ENCODE assay signal across 24 mouse cellular contexts in the genomic region with DNA sequence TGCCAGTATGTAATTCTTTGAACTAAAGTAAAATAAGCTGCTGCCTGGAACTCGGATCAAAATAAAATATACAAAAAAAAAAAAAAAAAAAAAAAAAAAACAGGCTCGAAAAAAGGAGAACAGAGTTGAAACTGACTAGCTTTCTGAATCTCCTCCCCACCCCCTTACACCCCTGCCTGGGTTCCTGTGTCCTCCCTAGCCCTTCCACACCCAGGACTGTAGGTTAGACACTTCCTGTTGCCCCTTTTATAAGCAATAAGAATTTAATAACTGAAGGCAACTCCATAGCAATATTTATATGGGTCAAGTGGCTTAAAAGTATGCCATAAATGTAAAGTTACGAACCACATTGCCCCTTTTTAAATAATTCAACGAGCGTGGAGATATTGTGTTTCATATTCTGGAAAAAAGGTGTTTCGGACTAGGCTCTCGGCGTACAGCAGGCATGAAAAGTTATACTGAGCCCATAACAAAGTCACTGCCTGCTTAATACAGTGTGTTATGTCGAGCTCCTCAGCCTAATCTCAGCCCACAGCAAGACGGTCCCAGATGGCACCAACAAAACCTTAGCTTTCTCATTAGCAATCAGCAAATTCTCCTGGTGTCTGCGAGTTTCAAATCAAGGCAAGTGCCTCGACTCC.
A peak's percentile ranks its signal among the peaks of the same experiment; 100 is the strongest.
DNase-seq lines count a peak whose midpoint lies in the region; ATAC-seq and TF ChIP-seq lines count a peak whose summit lies in the region.
"Had no signal": no experiment of that assay in that cellular context is flagged by ENCODE, and none has a peak within 500 bp of the region (broad histone marks: within the 10 kb centered on the region; RNA-seq: fewer than 3 reads in every experiment).

No protein-coding gene starts in this region.

- TF ChIP-seq POLR2A in brain, embryonic 14.5 days (IDR thresholded peaks at IDR 0.05; ENCODE audit: borderline replicate concordance, extremely low read depth, insufficient read depth, insufficient read length, poor library complexity, severe bottlenecking) = no peak

- H3K9ac ChIP-seq in limb, embryonic 11.5 days (ENCODE audit: low read length) = no peak overlapping the region
- no peak overlapping the region for H3K9ac ChIP-seq in forebrain, embryonic 13.5 days
- H3K9ac ChIP-seq: kidney, embryonic 15.5 days; liver, embryonic 12.5 days; midbrain, embryonic 13.5 days; neural tube, embryonic 12.5 days had no signal

- H3K4me2 ChIP-seq in limb, embryonic 11.5 days (ENCODE audit: low read depth, severe bottlenecking) = no peak overlapping the region
- H3K4me2 ChIP-seq in forebrain, embryonic 13.5 days = no peak overlapping the region
- H3K4me2 ChIP-seq: kidney, embryonic 15.5 days; liver, embryonic 12.5 days; midbrain, embryonic 13.5 days; neural tube, embryonic 12.5 days had no signal

- TF ChIP-seq CTCF in brain, embryonic 14.5 days (IDR thresholded peaks at IDR 0.05; ENCODE audit: borderline replicate concordance, extremely low read depth, insufficient read depth, insufficient read length) = no peak

- H3K4me3 ChIP-seq in embryonic facial prominence, embryonic 10.5 days = no peak overlapping the region
- no peak overlapping the region for H3K4me3 ChIP-seq in limb, embryonic 11.5 days (ENCODE audit: low read depth, low read length)
- H3K4me3 ChIP-seq in forebrain, embryonic 13.5 days = no peak overlapping the region
- H3K4me3 ChIP-seq: kidney, embryonic 15.5 days; liver, embryonic 12.5 days; megakaryocyte, embryonic 14.5 days; midbrain, embryonic 13.5 days; neural tube, embryonic 12.5 days had no signal

- peak; percentile 65 for DNase-seq in brain, embryonic 14.5 days (ENCODE audit: low read depth)
- no peak for DNase-seq in embryonic facial prominence, embryonic 10.5 days (ENCODE audit: low spot score)
- DNase-seq in limb, embryonic 11.5 days (ENCODE audit: low spot score) = no peak
- no peak for DNase-seq in urinary bladder, adult 2 months (ENCODE audit: low spot score)
- DNase-seq in kidney, adult 11 months = no peak
- DNase-seq: adrenal gland, adult 2 months; cerebellum, adult 18-20 months; cerebellum, postnatal 25 days; gastrocnemius, postnatal 10 days; heart, adult 18-20 months; kidney, postnatal 36 days; lung, adult 18-20 months; lung, postnatal 10 days; right cerebral cortex, postnatal 25 days; spleen, adult 18-20 months had no signal

- 77% methylated on average over 12 of the region's 12 CpGs for WGBS in embryonic facial prominence, embryonic 10.5 days
- WGBS in limb, embryonic 11.5 days = 73% methylated on average over 12 of the region's 12 CpGs
- 59% methylated on average over 12 of the region's 12 CpGs for WGBS in forebrain, embryonic 13.5 days

- peak overlapping the region; percentile 60; the same call in 1 of the 2 replicates for H3K27ac ChIP-seq in embryonic facial prominence, embryonic 10.5 days (replicated peaks)
- H3K27ac ChIP-seq in limb, embryonic 11.5 days (replicated peaks; ENCODE audit: low read depth, low read length) = peak overlapping the region; percentile 9
- no peak overlapping the region for H3K27ac ChIP-seq in forebrain, embryonic 13.5 days
- H3K27ac ChIP-seq: hindbrain, postnatal 0 days; kidney, embryonic 15.5 days; liver, embryonic 12.5 days; midbrain, embryonic 13.5 days; neural tube, embryonic 12.5 days had no signal

- H3K9me3 ChIP-seq in embryonic facial prominence, embryonic 10.5 days = no peaks in the 10 kb centered on the region
- no peaks in the 10 kb centered on the region; the same call in 1 of the 2 replicates for H3K9me3 ChIP-seq in limb, embryonic 11.5 days (ENCODE audit: control insufficient read depth, low read length)
- H3K9me3 ChIP-seq in forebrain, embryonic 13.5 days (replicated peaks) = no peaks in the 10 kb centered on the region
- H3K9me3 ChIP-seq: kidney, embryonic 15.5 days; liver, embryonic 12.5 days; midbrain, embryonic 13.5 days; neural tube, embryonic 12.5 days had no signal

- H3K27me3 ChIP-seq in embryonic facial prominence, embryonic 10.5 days (replicated peaks; ENCODE audit: low read depth, poor library complexity, severe bottlenecking) = no peaks in the 10 kb centered on the region
- no peaks in the 10 kb centered on the region for H3K27me3 ChIP-seq in limb, embryonic 11.5 days (ENCODE audit: control insufficient read depth, insufficient read depth, low read length)
- H3K27me3 ChIP-seq in forebrain, embryonic 13.5 days = peaks cover 16% of the 10 kb centered on the region; the same call in 1 of the 2 replicates
- H3K27me3 ChIP-seq: kidney, embryonic 15.5 days; liver, embryonic 12.5 days; neural tube, embryonic 12.5 days had no signal

- no peak for ATAC-seq in limb, embryonic 11.5 days (ENCODE audit: insufficient number of reproducible peaks, low FRiP score, low TSS enrichment, low read depth)
- ATAC-seq in megakaryocyte, adult 5-6 weeks (ENCODE audit: poor library complexity, severe bottlenecking) = peak; percentile 49
- ATAC-seq in forebrain, embryonic 13.5 days = no peak
- ATAC-seq: hindbrain, postnatal 0 days; intestine, embryonic 16.5 days; liver, embryonic 12.5 days; midbrain, embryonic 13.5 days had no signal

- peaks cover 54% of the 10 kb centered on the region for H3K4me1 ChIP-seq in embryonic facial prominence, embryonic 10.5 days
- H3K4me1 ChIP-seq in limb, embryonic 11.5 days (ENCODE audit: control insufficient read depth, insufficient read depth, low read length) = peaks cover 18% of the 10 kb centered on the region; the same call in 1 of the 2 replicates
- H3K4me1 ChIP-seq in forebrain, embryonic 13.5 days = peaks cover 16% of the 10 kb centered on the region
- H3K4me1 ChIP-seq: liver, embryonic 12.5 days; megakaryocyte, embryonic 14.5 days had no signal

- H3K36me3 ChIP-seq in embryonic facial prominence, embryonic 10.5 days (replicated peaks) = no peaks in the 10 kb centered on the region
- H3K36me3 ChIP-seq in limb, embryonic 11.5 days (ENCODE audit: control insufficient read depth, insufficient read depth, low read length) = no peaks in the 10 kb centered on the region
- no peaks in the 10 kb centered on the region for H3K36me3 ChIP-seq in forebrain, embryonic 13.5 days (ENCODE audit: poor library complexity, severe bottlenecking)
- H3K36me3 ChIP-seq: kidney, embryonic 15.5 days; liver, embryonic 12.5 days; midbrain, embryonic 13.5 days; neural tube, embryonic 12.5 days had no signal
